ENCODE assay signal across 9 mouse cellular contexts in genomic region chr15:10901075-10901474, GRCm38 (mm10). TPM values are rescaled to one million over a fixed set of nuclear protein-coding genes. Genes with fewer than 3 reads are reported as not detected.
DNase-seq lines count a peak whose midpoint lies in the region; ATAC-seq and TF ChIP-seq lines count a peak whose summit lies in the region.
"Had no signal": no experiment of that assay in that cellular context is flagged by ENCODE, and none has a peak within 500 bp of the region (broad histone marks: within the 10 kb centered on the region; RNA-seq: fewer than 3 reads in every experiment).

No protein-coding gene starts in this region.

- no peak overlapping the region for H3K4me2 ChIP-seq in hindbrain, embryonic 14.5 days (replicated peaks)
- H3K4me2 ChIP-seq in hindbrain, embryonic 16.5 days (ENCODE audit: low read length): no peak overlapping the region
- H3K4me2 ChIP-seq in heart, postnatal 0 days (ENCODE audit: low read depth, low read length): no peak overlapping the region

- H3K36me3 ChIP-seq in hindbrain, embryonic 14.5 days (replicated peaks; ENCODE audit: control insufficient read depth, insufficient read depth): no peaks in the 10 kb centered on the region
- no peaks in the 10 kb centered on the region for H3K36me3 ChIP-seq in hindbrain, embryonic 16.5 days (ENCODE audit: control insufficient read depth, insufficient read depth, low read length)
- H3K36me3 ChIP-seq in heart, postnatal 0 days (replicated peaks; ENCODE audit: control insufficient read depth, insufficient read depth, low read length): no peaks in the 10 kb centered on the region

- no peak overlapping the region for H3K4me3 ChIP-seq in hindbrain, embryonic 14.5 days (replicated peaks; ENCODE audit: low read length)
- H3K4me3 ChIP-seq in hindbrain, embryonic 16.5 days (ENCODE audit: low read length): no peak overlapping the region
- H3K4me3 ChIP-seq in heart, postnatal 0 days (ENCODE audit: low read depth, low read length): no peak overlapping the region
- no peak overlapping the region for H3K4me3 ChIP-seq in lung, adult 2 months (replicated peaks; ENCODE audit: extremely low read depth, low read depth, low read length)

- TF ChIP-seq POLR2A in lung, adult 2 months (IDR thresholded peaks at IDR 0.05; ENCODE audit: borderline replicate concordance, extremely low read depth, low read depth, low read length): no peak

- no peak for TF ChIP-seq EP300 in heart, postnatal 0 days (IDR thresholded peaks at IDR 0.05; ENCODE audit: low read depth)

- no peak overlapping the region for H3K27ac ChIP-seq in hindbrain, embryonic 14.5 days
- H3K27ac ChIP-seq in hindbrain, embryonic 16.5 days (ENCODE audit: low read depth, low read length): no peak overlapping the region
- no peak overlapping the region for H3K27ac ChIP-seq in heart, postnatal 0 days (ENCODE audit: low read depth)

- peak; percentile 66 for DNase-seq in hindbrain, embryonic 14.5 days (ENCODE audit: low spot score)
- peak; percentile 85 for DNase-seq in 3T3-L1 (ENCODE audit: low read depth, low spot score)
- DNase-seq in Muller cell, postnatal 12 days (ENCODE audit: inconsistent ontology term): peak; percentile 35
- peak; percentile 25 for DNase-seq in heart, postnatal 0 days (ENCODE audit: low spot score)
- DNase-seq in lung, adult 2 months: peak; percentile 23
- DNase-seq in cerebellum, adult 8-10 months: no peak
- no peak for DNase-seq in ovary, postnatal 10 days (ENCODE audit: low spot score)

- TF ChIP-seq CTCF in heart, postnatal 0 days (IDR thresholded peaks at IDR 0.05; ENCODE audit: low read depth): peak; percentile 59
- TF ChIP-seq CTCF in lung, adult 2 months (IDR thresholded peaks at IDR 0.05; ENCODE audit: insufficient read depth, low read length): no peak

- WGBS in hindbrain, embryonic 14.5 days: 50% methylated on average over 3 of the region's 3 CpGs
- 39% methylated on average over 3 of the region's 3 CpGs for WGBS in hindbrain, embryonic 16.5 days
- 31% methylated on average over 3 of the region's 3 CpGs for WGBS in heart, postnatal 0 days
- 21% methylated on average over 3 of the region's 3 CpGs for WGBS in lung, adult 2 months

- H3K4me1 ChIP-seq in hindbrain, embryonic 14.5 days (replicated peaks; ENCODE audit: control insufficient read depth, insufficient read depth, low read length): no peaks in the 10 kb centered on the region
- H3K4me1 ChIP-seq in hindbrain, embryonic 16.5 days (ENCODE audit: control insufficient read depth, insufficient read depth, low read depth, low read length): no peaks in the 10 kb centered on the region
- no peaks in the 10 kb centered on the region for H3K4me1 ChIP-seq in heart, postnatal 0 days (ENCODE audit: control insufficient read depth, insufficient read depth)
- no peaks in the 10 kb centered on the region for H3K4me1 ChIP-seq in lung, adult 2 months (ENCODE audit: control insufficient read depth, insufficient read depth, low read length)

- H3K9ac ChIP-seq in hindbrain, embryonic 14.5 days: no peak overlapping the region
- no peak overlapping the region for H3K9ac ChIP-seq in hindbrain, embryonic 16.5 days (ENCODE audit: low read depth, low read length)
- H3K9ac ChIP-seq in heart, postnatal 0 days (replicated peaks; ENCODE audit: low read depth, low read length): no peak overlapping the region

- ATAC-seq in hindbrain, embryonic 14.5 days (ENCODE audit: low FRiP score): no peak
- no peak for ATAC-seq in hindbrain, embryonic 16.5 days
- no peak for ATAC-seq in heart, postnatal 0 days (ENCODE audit: insufficient read depth, low read depth)

- no peaks in the 10 kb centered on the region for H3K9me3 ChIP-seq in hindbrain, embryonic 14.5 days (ENCODE audit: control insufficient read depth, low read length)
- no peaks in the 10 kb centered on the region for H3K9me3 ChIP-seq in hindbrain, embryonic 16.5 days (ENCODE audit: control insufficient read depth, low read length)
- no peaks in the 10 kb centered on the region for H3K9me3 ChIP-seq in heart, postnatal 0 days (replicated peaks; ENCODE audit: control insufficient read depth, low read length)

- H3K27me3 ChIP-seq in hindbrain, embryonic 14.5 days (ENCODE audit: control insufficient read depth, insufficient read depth, low read length): no peaks in the 10 kb centered on the region
- H3K27me3 ChIP-seq in hindbrain, embryonic 16.5 days (replicated peaks; ENCODE audit: control insufficient read depth, insufficient read depth, low read length): no peaks in the 10 kb centered on the region
- no peaks in the 10 kb centered on the region for H3K27me3 ChIP-seq in heart, postnatal 0 days (ENCODE audit: control insufficient read depth, insufficient read depth, low read length)

RNA-seq across cellular contexts. Expression of gene C1qtnf3, which starts 51.1 kb away (rescaled TPM):
- polyA plus RNA-seq in hindbrain, embryonic 14.5 days (2014; fragmentation: Nextera tagmentation; extraction: Ambion mirVana): 4.1 and 5.5 TPM in 2 replicates
- polyA plus RNA-seq in hindbrain, embryonic 16.5 days (2015; fragmentation: Nextera tagmentation; extraction: Ambion mirVana): 1.7 and 8.2 TPM in 2 replicates
- 6.5 TPM in 1 of 2 replicates, not detected in the other for total RNA-seq in heart, postnatal 0 days (2014; rRNA removed; ENCODE audit: low replicate concordance)
- polyA plus RNA-seq in heart, postnatal 0 days (2015; fragmentation: Nextera tagmentation; extraction: Ambion mirVana): 0.16 and 1.3 TPM in 2 replicates
- 0.38 and 1.7 TPM in 2 replicates for polyA plus RNA-seq in lung, adult 2 months (2012; rRNA removed)
- total RNA-seq: neutrophil, adult 5-6 weeks had no signal

Comparison
In these comparisons a context has a peak if more than half of its experiments do, and no peak if none do; other contexts are left out.
1. DNase-seq: peak in hindbrain, embryonic 14.5 days (single experiment), 3T3-L1 (single experiment), Muller cell, postnatal 12 days (single experiment), heart, postnatal 0 days (single experiment) and lung, adult 2 months (single experiment); none in cerebellum, adult 8-10 months (single experiment) and ovary, postnatal 10 days (single experiment).